Mouse (Mus musculus): Measurements from ENCODE around the gene Snapc3. TPM values are rescaled to one million over a fixed set of nuclear protein-coding genes. Genes with fewer than 3 reads are reported as not detected.

Snapc3 gene
- polyA plus RNA-seq, 1 experiment from 2014 or later, result 31.1 TPM

DNA sequence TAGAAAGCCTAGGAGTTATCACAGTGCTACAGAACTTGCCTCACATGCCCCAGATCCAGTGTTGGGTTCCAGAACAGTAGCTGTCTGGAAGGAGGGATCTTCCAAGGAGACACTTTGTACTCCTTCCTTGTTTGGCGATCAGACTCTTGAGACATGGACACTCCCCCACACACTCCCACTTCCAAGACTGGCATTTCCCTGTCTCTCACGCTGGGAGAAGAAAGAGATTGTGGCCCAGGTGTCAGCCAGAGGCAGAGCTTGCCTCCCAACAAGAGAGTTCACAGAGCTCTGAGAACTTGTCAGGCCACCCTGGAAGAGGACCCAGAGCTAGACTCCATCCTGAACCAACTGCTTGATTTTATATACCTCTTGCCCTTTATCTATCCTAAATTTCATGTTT is 27.0 kb upstream of the Snapc3 start:
- H3K4me3 ChIP-seq (ENCODE audit: low read depth, low read length), result no peak overlapping the region
- H3K27me3 ChIP-seq (replicated peaks; ENCODE audit: control insufficient read depth, insufficient read depth, low read length), result no peaks in the 10 kb centered on the region
- H3K27ac ChIP-seq (ENCODE audit: low read depth, low read length), result no peak overlapping the region
- no peak overlapping the region for H3K4me2 ChIP-seq
- no peak overlapping the region for H3K9ac ChIP-seq (ENCODE audit: low read depth, low read length)
- ATAC-seq (replicated peaks; ENCODE audit: low FRiP score) (no peak), DNase-seq (ENCODE audit: low spot score) (no peak)
- no peaks in the 10 kb centered on the region for H3K36me3 ChIP-seq (ENCODE audit: control insufficient read depth, insufficient read depth, low read length)
- H3K9me3 ChIP-seq (ENCODE audit: control insufficient read depth, low read length), result no peaks in the 10 kb centered on the region
- no peaks in the 10 kb centered on the region for H3K4me1 ChIP-seq (replicated peaks; ENCODE audit: control insufficient read depth, insufficient read depth, low read length)
- 43% methylated on average over 2 of the region's 2 CpGs for WGBS

DNA sequence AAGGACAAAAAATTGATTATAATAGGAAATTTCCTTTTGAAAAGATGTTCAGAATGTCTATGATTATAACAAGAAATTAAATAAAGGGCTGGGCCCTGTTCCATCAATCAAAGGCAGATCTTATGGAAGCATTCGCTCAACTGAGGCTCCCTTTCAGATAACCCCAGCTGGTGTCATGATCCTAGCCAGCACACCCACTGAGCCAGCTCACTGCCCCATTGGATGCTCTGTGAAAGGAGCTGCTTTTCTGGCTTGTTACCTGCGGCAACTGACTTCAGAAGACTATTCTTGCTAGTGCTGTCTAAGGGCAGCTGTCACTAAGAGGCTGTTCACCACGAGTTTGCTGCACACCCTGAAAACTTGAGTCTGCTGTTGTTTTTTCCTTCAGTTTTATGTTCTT is 25.6 kb upstream of the Snapc3 start:
- H3K9ac ChIP-seq (ENCODE audit: low read depth, low read length), result no peak overlapping the region
- no peak for DNase-seq (ENCODE audit: low spot score)
- 46% methylated on average over 3 of the region's 3 CpGs for WGBS
- H3K4me1 ChIP-seq (replicated peaks; ENCODE audit: control insufficient read depth, insufficient read depth, low read length), result no peaks in the 10 kb centered on the region
- H3K9me3 ChIP-seq (ENCODE audit: control insufficient read depth, low read length), result no peaks in the 10 kb centered on the region
- H3K27ac ChIP-seq (ENCODE audit: low read depth, low read length), result no peak overlapping the region
- H3K4me3 ChIP-seq (ENCODE audit: low read depth, low read length), result no peak overlapping the region
- no peaks in the 10 kb centered on the region for H3K27me3 ChIP-seq (replicated peaks; ENCODE audit: control insufficient read depth, insufficient read depth, low read length)
- H3K4me2 ChIP-seq, result no peak overlapping the region
- ATAC-seq (replicated peaks; ENCODE audit: low FRiP score), result no peak
- H3K36me3 ChIP-seq (ENCODE audit: control insufficient read depth, insufficient read depth, low read length), result no peaks in the 10 kb centered on the region

DNA sequence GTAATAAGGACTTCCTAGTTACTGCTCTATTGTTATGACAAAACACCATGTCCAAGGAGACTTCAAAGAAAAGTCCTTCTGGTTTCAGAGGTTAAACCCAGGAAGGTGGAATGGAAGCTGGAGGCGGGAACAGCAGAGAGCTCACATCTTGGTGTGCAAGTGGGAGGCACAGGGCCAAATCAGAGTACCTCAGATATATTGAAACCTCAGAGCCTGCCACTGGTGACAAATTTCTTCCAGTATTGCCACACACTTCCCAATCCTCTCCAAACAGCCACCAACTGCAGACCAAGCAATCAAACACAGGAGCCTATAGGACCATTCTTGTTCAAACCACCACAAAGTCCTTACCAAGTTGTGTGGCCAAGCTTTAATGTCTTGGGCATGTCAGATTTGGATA is 23.8 kb upstream of the Snapc3 start:
- H3K4me3 ChIP-seq (ENCODE audit: low read depth, low read length), result no peak overlapping the region
- WGBS, result 68% methylated on average over 1 of the region's 1 CpGs
- no peaks in the 10 kb centered on the region for H3K27me3 ChIP-seq (replicated peaks; ENCODE audit: control insufficient read depth, insufficient read depth, low read length)
- H3K36me3 ChIP-seq (ENCODE audit: control insufficient read depth, insufficient read depth, low read length), result no peaks in the 10 kb centered on the region
- no peaks in the 10 kb centered on the region for H3K4me1 ChIP-seq (replicated peaks; ENCODE audit: control insufficient read depth, insufficient read depth, low read length)
- H3K27ac ChIP-seq (ENCODE audit: low read depth, low read length), result no peak overlapping the region
- no peaks in the 10 kb centered on the region for H3K9me3 ChIP-seq (ENCODE audit: control insufficient read depth, low read length)
- no peak overlapping the region for H3K4me2 ChIP-seq
- no peak for DNase-seq (ENCODE audit: low spot score)
- H3K9ac ChIP-seq (ENCODE audit: low read depth, low read length), result no peak overlapping the region
- no peak for ATAC-seq (replicated peaks; ENCODE audit: low FRiP score)

DNA sequence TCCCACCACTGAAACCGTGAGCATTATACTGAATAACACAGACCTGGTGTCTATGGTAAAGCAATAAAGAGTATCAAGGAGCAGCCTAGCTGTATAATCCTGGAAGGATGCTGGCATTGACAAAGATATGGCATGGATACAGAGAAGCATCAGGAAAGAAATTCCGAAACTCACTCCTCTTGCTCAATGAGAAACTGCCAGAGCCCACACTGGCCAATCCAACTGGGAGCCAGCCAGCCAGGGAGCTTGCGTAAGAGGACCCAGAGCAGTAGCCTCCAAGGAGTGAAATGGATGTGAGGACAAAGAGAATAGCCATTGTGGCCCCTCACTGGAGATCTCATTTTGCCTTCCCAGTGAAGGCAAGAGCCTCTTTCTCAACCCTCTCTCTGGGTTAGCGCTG is 21.2 kb upstream of the Snapc3 start:
- WGBS, result 84% methylated on average over 4 of the region's 4 CpGs
- Histone ChIP-seq H3K27me3 (replicated peaks; ENCODE audit: control insufficient read depth, insufficient read depth, low read length) (no peaks in the 10 kb centered on the region), H3K9ac (ENCODE audit: low read depth, low read length) (no peak overlapping the region), H3K4me2 (no peak overlapping the region), H3K4me1 (replicated peaks; ENCODE audit: control insufficient read depth, insufficient read depth, low read length) (0 out of 2 replicates have a peak, but pooled peaks cover 2% of the 10 kb centered on the region), H3K9me3 (ENCODE audit: control insufficient read depth, low read length) (no peaks in the 10 kb centered on the region), H3K36me3 (ENCODE audit: control insufficient read depth, insufficient read depth, low read length) (no peaks in the 10 kb centered on the region), H3K4me3 (ENCODE audit: low read depth, low read length) (no peak overlapping the region), H3K27ac (ENCODE audit: low read depth, low read length) (no peak overlapping the region)
- ATAC-seq (replicated peaks; ENCODE audit: low FRiP score) (no peak), DNase-seq (ENCODE audit: low spot score) (no peak)

DNA sequence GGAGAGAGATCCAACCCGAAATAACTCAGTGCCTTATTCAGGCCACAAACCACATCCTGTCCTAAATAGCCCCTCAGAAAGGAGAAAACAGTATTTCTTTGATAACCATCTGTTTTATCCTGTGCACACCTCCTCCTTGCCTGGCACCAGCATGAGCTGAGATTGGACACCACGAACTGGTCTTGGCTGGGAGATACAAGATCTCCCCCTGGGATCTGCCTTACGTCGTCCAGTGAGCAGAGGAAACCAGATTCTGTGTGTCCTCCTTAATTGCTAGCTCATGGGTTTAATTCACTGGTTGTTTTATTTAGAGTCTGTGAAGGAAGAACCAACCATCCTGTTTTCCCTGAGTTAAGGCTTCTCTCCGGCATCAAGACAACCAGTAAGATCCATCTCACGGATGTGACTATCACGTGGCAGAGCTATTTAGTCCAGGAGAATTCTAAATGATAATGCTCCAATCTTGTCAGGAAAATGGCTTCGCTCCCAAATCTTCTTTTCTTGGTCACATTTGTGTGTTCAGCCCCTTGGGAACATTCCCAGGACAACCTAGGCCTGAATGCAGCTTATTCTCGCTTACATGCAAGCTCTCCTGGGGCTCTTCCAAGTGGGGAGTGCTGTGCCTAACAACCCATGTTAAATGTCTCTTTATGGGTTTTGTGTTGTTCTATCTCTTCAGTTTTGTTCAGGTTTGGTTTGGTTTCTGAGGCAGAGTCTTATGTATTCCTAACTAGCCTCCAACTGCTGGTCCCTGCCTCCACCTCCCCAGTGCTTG is 20.3 kb upstream of the Snapc3 start:
- Histone ChIP-seq H3K9me3 (ENCODE audit: control insufficient read depth, low read length) (no peaks in the 10 kb centered on the region), H3K4me2 (no peak overlapping the region), H3K36me3 (ENCODE audit: control insufficient read depth, insufficient read depth, low read length) (no peaks in the 10 kb centered on the region), H3K27ac (ENCODE audit: low read depth, low read length) (no peak overlapping the region), H3K4me3 (ENCODE audit: low read depth, low read length) (no peak overlapping the region), H3K4me1 (replicated peaks; ENCODE audit: control insufficient read depth, insufficient read depth, low read length) (0 out of 2 replicates have a peak, but pooled peaks cover 2% of the 10 kb centered on the region), H3K27me3 (replicated peaks; ENCODE audit: control insufficient read depth, insufficient read depth, low read length) (no peaks in the 10 kb centered on the region), H3K9ac (ENCODE audit: low read depth, low read length) (no peak overlapping the region)
- WGBS, result 64% methylated on average over 9 of the region's 9 CpGs
- DNase-seq (ENCODE audit: low spot score) (no peak), ATAC-seq (replicated peaks; ENCODE audit: low FRiP score) (no peak)

DNA sequence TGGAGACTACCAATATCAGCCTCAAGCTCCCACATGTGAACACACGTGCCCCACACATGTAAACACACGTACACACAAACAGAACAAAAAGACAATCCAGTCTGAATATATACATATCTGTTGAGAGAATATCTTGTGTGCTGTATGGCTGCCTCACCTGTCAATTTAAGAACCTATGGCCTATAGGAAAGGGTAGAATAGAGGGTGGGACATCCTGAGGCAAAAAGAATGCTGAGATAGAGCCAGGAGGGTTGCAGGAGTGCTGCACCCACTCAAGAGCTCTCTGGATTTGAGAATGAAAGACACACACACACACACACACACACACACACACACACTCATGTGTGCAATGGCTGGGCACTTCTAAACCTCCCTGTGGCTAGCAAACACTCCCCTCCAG is 19.0 kb upstream of the Snapc3 start:
- 75% methylated on average over 2 of the region's 2 CpGs for WGBS
- Histone ChIP-seq H3K4me1 (replicated peaks; ENCODE audit: control insufficient read depth, insufficient read depth, low read length) (0 out of 2 replicates have a peak, but pooled peaks cover 2% of the 10 kb centered on the region), H3K9me3 (ENCODE audit: control insufficient read depth, low read length) (peaks cover 6% of the 10 kb centered on the region)

DNA sequence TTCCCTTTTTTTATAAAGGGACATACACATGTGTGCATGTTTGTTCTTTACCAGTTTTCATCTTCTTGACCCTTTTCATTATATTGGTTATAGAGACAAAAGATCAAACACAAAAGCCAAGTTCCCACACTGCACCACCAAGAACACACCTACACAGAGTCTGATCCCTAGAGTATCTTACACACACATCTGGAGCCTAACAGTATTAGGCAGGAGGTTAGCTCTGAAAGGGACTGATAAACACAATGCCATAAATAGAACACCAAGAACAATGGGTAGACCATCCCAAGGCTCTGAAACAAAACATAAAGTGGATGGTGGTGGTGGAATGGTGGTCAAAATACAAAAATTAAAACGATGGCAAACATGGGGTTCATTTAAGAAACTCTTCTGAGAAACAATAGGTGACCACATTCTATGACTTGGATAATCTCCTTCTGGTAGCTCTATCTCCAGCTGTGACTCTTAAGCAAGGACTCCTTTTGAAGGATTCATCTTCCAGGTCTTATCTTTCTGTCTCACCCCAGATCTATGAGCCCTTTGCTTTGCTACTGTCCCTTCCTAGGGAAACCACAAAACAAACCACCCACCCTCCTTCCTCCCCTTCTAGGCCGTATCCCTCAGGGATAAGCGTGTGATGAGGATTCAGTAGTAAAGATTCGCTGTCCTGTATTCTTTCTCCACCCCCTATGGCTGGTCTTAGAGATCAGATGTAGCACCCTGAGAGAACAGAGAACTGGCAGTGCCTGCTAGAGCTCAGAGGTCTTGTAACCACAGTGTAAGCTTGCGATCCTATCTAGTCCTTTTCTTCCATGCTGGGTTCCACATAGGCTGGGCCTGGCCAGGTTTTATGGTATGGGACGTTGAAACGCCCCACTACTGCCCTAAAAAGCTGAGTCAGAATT is 16.6 kb upstream of the Snapc3 start:
- Histone ChIP-seq H3K9me3 (ENCODE audit: control insufficient read depth, low read length) (peaks cover 7% of the 10 kb centered on the region), H3K27me3 (replicated peaks; ENCODE audit: control insufficient read depth, insufficient read depth, low read length) (no peaks in the 10 kb centered on the region), H3K27ac (ENCODE audit: low read depth, low read length) (no peak overlapping the region), H3K36me3 (ENCODE audit: control insufficient read depth, insufficient read depth, low read length) (no peaks in the 10 kb centered on the region), H3K4me3 (ENCODE audit: low read depth, low read length) (no peak overlapping the region), H3K4me1 (replicated peaks; ENCODE audit: control insufficient read depth, insufficient read depth, low read length) (0 out of 2 replicates have a peak, but pooled peaks cover 2% of the 10 kb centered on the region), H3K9ac (ENCODE audit: low read depth, low read length) (no peak overlapping the region), H3K4me2 (no peak overlapping the region)
- ATAC-seq (replicated peaks; ENCODE audit: low FRiP score) (peak; percentile 89), DNase-seq (ENCODE audit: low spot score) (no peak)
- 46% methylated on average over 7 of the region's 7 CpGs for WGBS

More for the DNA sequence above, 19.0 kb upstream of the Snapc3 start:
- no peak for DNase-seq (ENCODE audit: low spot score)
- no peak overlapping the region for H3K4me3 ChIP-seq (ENCODE audit: low read depth, low read length)
- no peaks in the 10 kb centered on the region for H3K27me3 ChIP-seq (replicated peaks; ENCODE audit: control insufficient read depth, insufficient read depth, low read length)
- ATAC-seq (replicated peaks; ENCODE audit: low FRiP score), result 0 out of 2 replicates have a peak, but pooled peaks have one; percentile 20
- no peak overlapping the region for H3K9ac ChIP-seq (ENCODE audit: low read depth, low read length)
- H3K27ac ChIP-seq (ENCODE audit: low read depth, low read length), result no peak overlapping the region
- H3K36me3 ChIP-seq (ENCODE audit: control insufficient read depth, insufficient read depth, low read length), result no peaks in the 10 kb centered on the region
- H3K4me2 ChIP-seq, result no peak overlapping the region

DNA sequence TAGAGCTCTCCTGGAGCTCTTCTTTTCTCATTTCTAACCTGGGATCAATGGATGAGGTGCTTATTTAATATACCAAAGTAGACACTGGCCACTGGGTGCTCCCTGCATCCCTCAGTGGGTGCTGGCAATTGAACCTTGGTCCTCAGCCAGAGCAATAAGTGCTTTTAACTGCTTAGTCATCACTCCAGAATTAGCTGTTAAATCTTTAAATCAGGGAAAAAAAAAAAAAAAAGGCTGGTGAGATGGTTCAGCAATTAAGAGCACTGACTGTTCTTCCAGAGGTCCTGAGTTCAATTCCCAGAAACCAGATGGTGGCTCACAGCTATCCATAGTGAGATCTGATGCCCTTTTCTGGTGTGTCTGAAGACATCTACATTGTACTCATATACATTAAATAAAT is 15.8 kb upstream of the Snapc3 start:
- no peak overlapping the region for H3K9ac ChIP-seq (ENCODE audit: low read depth, low read length)
- H3K4me1 ChIP-seq (replicated peaks; ENCODE audit: control insufficient read depth, insufficient read depth, low read length), result 0 out of 2 replicates have a peak, but pooled peaks cover 2% of the 10 kb centered on the region
- peaks cover 7% of the 10 kb centered on the region for H3K9me3 ChIP-seq (ENCODE audit: control insufficient read depth, low read length)
- H3K27ac ChIP-seq (ENCODE audit: low read depth, low read length), result no peak overlapping the region
- H3K27me3 ChIP-seq (replicated peaks; ENCODE audit: control insufficient read depth, insufficient read depth, low read length), result no peaks in the 10 kb centered on the region
- no peak for ATAC-seq (replicated peaks; ENCODE audit: low FRiP score)
- H3K4me3 ChIP-seq (ENCODE audit: low read depth, low read length), result no peak overlapping the region
- H3K36me3 ChIP-seq (ENCODE audit: control insufficient read depth, insufficient read depth, low read length), result no peaks in the 10 kb centered on the region
- H3K4me2 ChIP-seq, result no peak overlapping the region
- no peak for DNase-seq (ENCODE audit: low spot score)
